Mouse (Mus musculus) 3T3-L1 (cell line): Measurements from ENCODE around the gene Nav2.

ENCODE experiments used
- DNase-seq: peaks from one replicate; pipeline ENCODE4 v3.0.0-alpha.2; 2015; ENCODE audit warnings: low read depth, low spot score

Nav2 gene

GRCm38 (mm10) chr7:49359120-49359519, 450.6 kb downstream of the Nav2 start:
- DNase-seq: no peak

- no peak for DNase-seq
Observed at GRCm38 (mm10) chr7:49360597-49360996, 452.1 kb downstream of the Nav2 start.

GRCm38 (mm10) chr7:49361465-49362090, 453.1 kb downstream of the Nav2 start:
- DNase-seq: no peak

DNA sequence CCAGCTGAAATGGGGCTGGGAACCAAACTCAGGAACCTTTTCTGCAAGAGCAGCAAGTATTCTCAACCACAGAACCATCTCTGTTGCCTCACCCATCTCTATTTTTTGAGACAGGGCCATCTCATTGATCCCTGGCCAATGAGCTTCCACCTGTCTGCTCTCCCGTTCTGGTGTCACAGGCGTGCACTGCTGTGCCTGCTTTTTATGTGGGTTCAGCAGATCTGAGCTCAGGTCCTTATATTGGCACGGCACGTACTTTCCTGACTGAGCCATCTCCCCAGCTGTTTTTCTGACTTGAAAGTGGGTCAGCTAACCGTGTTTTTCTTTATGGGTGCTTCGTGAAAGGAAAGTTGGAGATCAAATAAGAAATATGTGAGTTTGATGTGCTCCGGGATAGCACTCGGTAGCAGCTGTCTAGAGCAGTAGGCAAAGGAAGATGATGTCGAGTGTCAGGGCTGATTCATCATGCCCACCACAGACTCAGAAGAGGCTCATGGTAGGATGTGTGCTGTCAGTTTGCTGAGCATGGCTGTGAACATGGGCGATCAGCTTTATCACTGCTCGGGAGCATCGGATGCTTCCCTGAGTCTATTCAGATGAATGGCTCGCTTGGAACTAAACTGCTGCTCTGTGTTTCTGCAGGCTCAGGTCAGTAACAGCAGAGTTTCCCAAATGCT, 456.1 kb downstream of the Nav2 start:
- DNase-seq: no peak

DNA sequence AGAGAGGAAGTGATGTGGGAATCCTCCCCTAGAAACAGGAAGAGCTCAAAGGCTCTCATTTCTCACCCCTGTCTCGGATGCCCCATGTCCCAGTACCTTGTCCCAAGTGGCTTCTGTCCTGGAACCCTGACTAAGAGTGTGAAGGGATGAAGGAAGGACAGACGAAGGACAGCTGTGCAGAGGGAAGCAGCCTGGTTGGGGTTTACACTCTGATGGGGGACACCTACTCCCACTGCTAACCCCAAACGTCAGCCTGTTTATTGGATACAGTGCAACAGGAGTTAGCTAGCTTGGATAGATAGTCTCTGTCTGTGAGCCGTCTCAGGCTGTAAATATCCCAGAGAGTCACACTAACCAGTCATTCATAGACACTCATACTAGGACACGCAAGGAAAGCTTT, 460.1 kb downstream of the Nav2 start:
- DNase-seq: no peak

GRCm38 (mm10) chr7:49369006-49369405, 460.5 kb downstream of the Nav2 start:
- peak; percentile 17 for DNase-seq

GRCm38 (mm10) chr7:49369809-49370473, 461.4 kb downstream of the Nav2 start:
- DNase-seq: no peak

GRCm38 (mm10) chr7:49371345-49371744, 462.8 kb downstream of the Nav2 start:
- DNase-seq: no peak

DNA sequence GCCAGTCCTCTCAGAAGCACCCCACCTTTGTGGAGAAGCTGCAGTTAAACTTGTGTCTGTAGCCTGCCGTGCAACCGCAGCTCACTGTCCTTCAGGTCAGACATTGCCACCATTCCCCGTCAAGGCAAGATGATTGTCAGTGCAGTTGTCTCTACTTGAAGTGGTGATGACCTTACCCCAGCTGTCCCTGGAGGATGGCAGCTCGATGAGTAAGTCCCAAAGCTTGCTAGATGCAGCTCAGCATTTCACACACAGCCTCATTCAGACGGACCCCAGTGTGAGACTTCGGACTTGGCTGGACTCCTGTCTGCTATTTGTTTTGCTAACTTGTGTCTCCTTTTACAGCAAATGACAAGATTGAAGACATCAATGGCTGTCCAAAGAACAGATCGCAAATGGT, 463.5 kb downstream of the Nav2 start:
- DNase-seq: peak; percentile 28

DNA sequence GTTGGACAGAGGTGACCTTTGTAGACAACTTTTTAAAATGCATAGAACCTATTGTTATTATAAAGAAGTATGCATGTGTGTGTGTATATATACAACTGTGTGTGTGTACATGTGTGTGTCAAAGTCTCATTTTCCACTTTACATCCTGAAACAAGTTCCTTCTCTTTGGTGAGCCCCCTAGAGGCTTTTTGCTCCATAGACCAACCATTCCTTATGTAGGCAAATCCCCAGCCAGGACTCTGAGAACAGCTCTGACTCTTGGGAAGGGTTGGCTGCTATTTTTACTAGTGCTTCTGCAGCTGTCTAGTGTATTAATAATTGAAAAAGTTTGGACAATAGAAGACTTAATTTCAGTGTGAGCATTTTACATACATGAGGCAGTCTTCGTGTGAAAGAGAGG, 464.7 kb downstream of the Nav2 start:
- DNase-seq: peak; percentile 19

DNA sequence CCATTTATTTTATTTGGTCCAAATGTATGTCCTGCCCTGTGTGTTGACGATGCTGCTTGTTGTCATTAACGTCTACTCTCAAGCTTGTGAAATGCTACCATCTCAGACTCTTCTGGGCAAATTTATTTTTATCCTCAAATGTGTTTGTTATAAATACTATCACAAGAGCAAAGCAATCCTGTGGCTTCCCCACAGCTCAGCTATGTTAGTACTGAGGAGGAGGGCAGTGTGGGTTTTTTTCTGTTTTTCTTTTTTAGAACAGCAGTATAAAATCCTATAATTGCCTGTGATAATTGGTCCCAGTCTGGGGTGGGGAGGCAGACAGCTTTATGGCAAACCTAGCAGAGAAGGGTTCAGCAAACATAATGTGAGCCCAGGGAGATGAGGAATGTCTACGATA, 465.1 kb downstream of the Nav2 start:
- DNase-seq: no peak

GRCm38 (mm10) chr7:49375499-49375974, 467.0 kb downstream of the Nav2 start:
- DNase-seq: no peak

DNA sequence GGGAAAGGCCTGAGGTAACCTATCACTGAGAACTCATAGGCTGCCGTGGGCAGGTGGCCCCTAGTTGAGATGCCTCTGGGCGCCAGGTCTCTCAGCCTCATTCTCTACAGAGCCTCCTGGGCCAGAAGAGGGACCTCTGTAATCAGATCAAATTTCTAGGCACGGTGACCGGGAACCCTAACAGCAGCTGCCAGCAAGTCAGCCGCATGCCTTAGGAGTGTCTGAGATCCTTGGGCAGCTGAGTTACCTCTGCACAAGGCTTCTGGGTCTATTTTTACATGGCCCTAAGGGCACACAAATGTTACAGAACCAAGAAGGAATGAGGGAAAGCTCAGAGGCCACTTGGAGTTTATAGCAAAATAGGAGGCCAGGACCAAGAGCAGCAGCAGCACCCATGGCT, 470.1 kb downstream of the Nav2 start:
- DNase-seq: no peak

DNA sequence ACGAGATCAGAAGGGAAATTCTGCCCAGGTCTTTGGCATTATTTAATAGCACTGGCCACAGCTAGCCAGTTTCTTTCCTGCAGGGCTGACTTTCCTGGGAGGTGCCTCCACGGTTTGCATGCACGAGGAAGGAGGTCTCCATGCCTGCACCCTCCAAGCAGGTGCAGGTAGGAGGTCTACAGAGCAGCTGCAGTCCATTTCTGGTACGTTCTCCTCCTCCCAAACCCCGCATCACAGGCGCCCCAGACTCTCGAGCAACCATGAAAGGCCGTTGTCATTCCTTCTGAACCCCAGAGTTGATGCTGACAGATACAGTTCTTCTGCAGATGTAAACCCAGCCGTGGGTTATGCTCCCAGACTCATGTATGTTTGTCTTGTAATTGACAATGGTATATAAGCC, 472.4 kb downstream of the Nav2 start:
- DNase-seq: no peak

- no peak for DNase-seq
Observed at GRCm38 (mm10) chr7:49382884-49383283, 474.4 kb downstream of the Nav2 start.

GRCm38 (mm10) chr7:49388137-49388536, 479.6 kb downstream of the Nav2 start:
- no peak for DNase-seq

GRCm38 (mm10) chr7:49390312-49390711, 481.8 kb downstream of the Nav2 start:
- DNase-seq: no peak

DNA sequence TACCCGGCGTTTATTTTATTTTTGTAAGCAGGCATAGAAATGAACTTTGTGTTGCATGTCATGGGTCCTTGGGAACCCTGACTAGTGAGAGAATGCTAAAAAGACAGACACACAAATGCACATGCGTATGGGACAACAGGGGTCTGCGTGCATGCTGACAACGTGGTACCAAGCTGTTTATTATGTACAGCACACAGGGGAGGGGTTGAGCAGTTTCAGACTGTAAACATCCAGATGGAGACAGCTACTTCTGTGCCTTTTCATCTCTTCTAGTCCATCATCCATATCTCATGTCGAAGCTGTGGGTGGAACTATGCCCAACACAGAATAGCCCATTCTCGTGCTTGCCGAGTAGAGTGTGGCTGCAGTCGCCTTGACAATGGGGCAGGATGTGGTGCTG, 482.3 kb downstream of the Nav2 start:
- DNase-seq: no peak

DNA sequence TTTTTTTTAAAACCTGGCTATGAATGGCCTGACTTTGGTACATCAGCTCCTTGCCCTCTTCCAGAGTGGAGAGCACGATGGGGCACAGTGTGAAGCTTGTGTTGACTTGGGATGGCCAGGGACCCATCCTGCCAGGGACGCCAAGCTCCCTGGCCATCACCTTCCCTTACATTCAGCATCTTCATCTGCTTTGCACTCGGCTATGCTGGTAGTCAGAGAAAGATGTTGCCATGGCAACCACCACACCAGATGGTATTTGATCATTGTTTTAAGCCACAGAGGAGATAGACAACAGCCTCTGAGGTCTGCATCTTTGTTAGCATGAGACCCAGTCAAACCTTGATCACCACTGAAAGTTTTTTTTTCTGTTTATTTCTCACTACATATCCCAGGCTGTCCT, 483.7 kb downstream of the Nav2 start:
- DNase-seq: no peak

- no peak for DNase-seq
Observed at GRCm38 (mm10) chr7:49392834-49393233, 484.3 kb downstream of the Nav2 start.

DNA sequence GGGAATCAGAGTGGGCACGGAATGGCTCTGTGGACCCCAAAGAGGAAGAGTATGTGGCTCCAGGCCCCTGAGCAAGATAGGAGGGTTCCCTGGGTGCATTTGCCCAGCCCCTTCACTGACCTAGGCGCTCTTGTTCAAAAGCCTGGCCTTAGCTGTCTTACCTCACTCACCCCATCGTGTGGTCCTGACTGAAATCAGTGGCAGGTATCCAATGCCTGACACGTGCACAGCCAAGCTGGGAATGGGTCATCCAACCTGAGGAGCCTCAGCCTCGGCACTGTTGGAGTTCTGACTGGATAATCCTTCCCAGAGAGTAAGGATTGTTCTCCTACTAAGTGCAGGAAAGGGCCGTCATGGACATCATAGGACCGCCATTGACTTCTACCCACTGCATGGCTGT, 485.3 kb downstream of the Nav2 start:
- no peak for DNase-seq

- peak; percentile 14 for DNase-seq
Observed at GRCm38 (mm10) chr7:49396202-49396601, 487.7 kb downstream of the Nav2 start.

GRCm38 (mm10) chr7:49397441-49398003, 489.0 kb downstream of the Nav2 start:
- DNase-seq: no peak
